Comparison of ENCODE assay signal across 12 mouse cellular contexts in genomic region chr11:25697508-25698193, GRCm38 (mm10).
DNase-seq lines count a peak whose midpoint lies in the region; ATAC-seq and TF ChIP-seq lines count a peak whose summit lies in the region.
"Had no signal": no experiment of that assay in that cellular context is flagged by ENCODE, and none has a peak within 500 bp of the region (broad histone marks: within the 10 kb centered on the region; RNA-seq: fewer than 3 reads in every experiment).

No protein-coding gene starts in this region.

- no peak for TF ChIP-seq CTCF in cerebellum, adult 2 months (IDR thresholded peaks at IDR 0.05; ENCODE audit: borderline replicate concordance, insufficient read depth, low read depth, low read length)

- no peak for TF ChIP-seq POLR2A in cerebellum, adult 2 months (IDR thresholded peaks at IDR 0.05; ENCODE audit: borderline replicate concordance, insufficient read depth, low read length)

- 22% methylated on average over 6 of the region's 6 CpGs for WGBS in cerebellum, adult 2 months
- WGBS in forebrain, embryonic 10.5 days = 20% methylated on average over 6 of the region's 6 CpGs
- 12% methylated on average over 6 of the region's 6 CpGs for WGBS in hindbrain, embryonic 15.5 days
- WGBS in neural tube, embryonic 14.5 days = 12% methylated on average over 6 of the region's 6 CpGs

- no peak overlapping the region for H3K4me3 ChIP-seq in cerebellum, adult 2 months (replicated peaks; ENCODE audit: insufficient read depth, low read depth, low read length)
- peak overlapping the region; percentile 26; the same call in 1 of the 2 replicates for H3K4me3 ChIP-seq in forebrain, embryonic 10.5 days
- 0 out of 2 replicates have a peak overlapping the region, but pooled peaks have one; percentile 5 for H3K4me3 ChIP-seq in hindbrain, embryonic 15.5 days
- no peak overlapping the region for H3K4me3 ChIP-seq in neural tube, embryonic 14.5 days (ENCODE audit: low read depth, low read length)
- H3K4me3 ChIP-seq: limb, embryonic 13.5 days had no signal

- H3K4me1 ChIP-seq in cerebellum, adult 2 months (ENCODE audit: control insufficient read depth, insufficient read depth, low read length) = no peaks in the 10 kb centered on the region
- H3K4me1 ChIP-seq in forebrain, embryonic 10.5 days = peaks cover 40% of the 10 kb centered on the region
- peaks cover 9% of the 10 kb centered on the region for H3K4me1 ChIP-seq in hindbrain, embryonic 15.5 days (replicated peaks)
- H3K4me1 ChIP-seq in neural tube, embryonic 14.5 days (ENCODE audit: control insufficient read depth, insufficient read depth, low read length) = peaks cover 11% of the 10 kb centered on the region; the same call in 1 of the 2 replicates
- H3K4me1 ChIP-seq: limb, embryonic 13.5 days had no signal

- H3K27me3 ChIP-seq in cerebellum, adult 2 months (ENCODE audit: control insufficient read depth, insufficient read depth, low read length) = no peaks in the 10 kb centered on the region
- no peaks in the 10 kb centered on the region; the same call in 1 of the 2 replicates for H3K27me3 ChIP-seq in forebrain, embryonic 10.5 days (ENCODE audit: poor library complexity, severe bottlenecking)
- no peaks in the 10 kb centered on the region for H3K27me3 ChIP-seq in hindbrain, embryonic 15.5 days
- no peaks in the 10 kb centered on the region for H3K27me3 ChIP-seq in neural tube, embryonic 14.5 days (ENCODE audit: control insufficient read depth, insufficient read depth, low read length)
- H3K27me3 ChIP-seq: limb, embryonic 13.5 days had no signal

- H3K27ac ChIP-seq in cerebellum, adult 2 months (ENCODE audit: insufficient read depth, low read length) = no peak overlapping the region
- H3K27ac ChIP-seq in forebrain, embryonic 10.5 days = peak overlapping the region; percentile 63
- H3K27ac ChIP-seq in hindbrain, embryonic 15.5 days (replicated peaks) = peak overlapping the region; percentile 82
- H3K27ac ChIP-seq in neural tube, embryonic 14.5 days (ENCODE audit: low read depth, low read length) = peak overlapping the region; percentile 66
- H3K27ac ChIP-seq: limb, embryonic 13.5 days had no signal

- H3K9ac ChIP-seq in hindbrain, embryonic 15.5 days = peak overlapping the region; percentile 18; the same call in 1 of the 2 replicates
- peak overlapping the region; percentile 22; the same call in 1 of the 2 replicates for H3K9ac ChIP-seq in neural tube, embryonic 14.5 days (replicated peaks; ENCODE audit: low read depth, low read length)
- H3K9ac ChIP-seq: limb, embryonic 13.5 days had no signal

- peak; percentile 9 to 18 for DNase-seq in cerebellum, postnatal 14 days
- DNase-seq in cerebellum, adult 2 months = no peak
- DNase-seq in forebrain, embryonic 10.5 days (ENCODE audit: extremely low spot score, low spot score) = peak; percentile 18
- no peak for DNase-seq in kidney, adult 8-10 months
- no peak for DNase-seq in right cerebral cortex, adult 18-20 months
- DNase-seq: cerebellum, postnatal 25 days; right cerebral cortex, postnatal 4 days had no signal

- peak; percentile 84 for ATAC-seq in hindbrain, embryonic 15.5 days (ENCODE audit: low FRiP score, low read depth)
- peak; percentile 79 for ATAC-seq in neural tube, embryonic 14.5 days (ENCODE audit: low read depth)
- ATAC-seq in inflammation-experienced regulatory T-cells, adult 6 months = no peak
- ATAC-seq: lung, postnatal 0 days had no signal

- H3K9me3 ChIP-seq in forebrain, embryonic 10.5 days = no peaks in the 10 kb centered on the region
- H3K9me3 ChIP-seq in hindbrain, embryonic 15.5 days = no peaks in the 10 kb centered on the region
- H3K9me3 ChIP-seq in neural tube, embryonic 14.5 days (ENCODE audit: control insufficient read depth, low read length) = no peaks in the 10 kb centered on the region
- H3K9me3 ChIP-seq: limb, embryonic 13.5 days had no signal

- no peaks in the 10 kb centered on the region for H3K36me3 ChIP-seq in forebrain, embryonic 10.5 days (replicated peaks)
- no peaks in the 10 kb centered on the region for H3K36me3 ChIP-seq in hindbrain, embryonic 15.5 days
- no peaks in the 10 kb centered on the region for H3K36me3 ChIP-seq in neural tube, embryonic 14.5 days (ENCODE audit: control insufficient read depth, insufficient read depth, low read length)
- H3K36me3 ChIP-seq: limb, embryonic 13.5 days had no signal

- peak overlapping the region; percentile 39 for H3K4me2 ChIP-seq in hindbrain, embryonic 15.5 days
- H3K4me2 ChIP-seq in neural tube, embryonic 14.5 days (ENCODE audit: low read depth, low read length) = peak overlapping the region; percentile 19; the same call in 1 of the 2 replicates
- H3K4me2 ChIP-seq: limb, embryonic 13.5 days had no signal

Comparison
In these comparisons a context has a peak if more than half of its experiments do, and no peak if none do; other contexts are left out.
1. DNase-seq: peak in cerebellum, postnatal 14 days (2 of 2) and forebrain, embryonic 10.5 days (single experiment); none in cerebellum, adult 2 months (0 of 2), kidney, adult 8-10 months (0 of 2) and right cerebral cortex, adult 18-20 months (single experiment).
2. H3K4me3 ChIP-seq: peak in forebrain, embryonic 10.5 days (single experiment) and hindbrain, embryonic 15.5 days (single experiment); none in cerebellum, adult 2 months (single experiment) and neural tube, embryonic 14.5 days (single experiment).